Mouse (Mus musculus) heart, embryonic 12.5 days (tissue): Measurements from ENCODE around the gene Rims4. TPM values are rescaled to one million over a fixed set of nuclear protein-coding genes. Genes with fewer than 3 reads are reported as not detected.

Experiments
- ATAC-seq: fragments of 200-750 bp; cut with Nextera tagmentation; 2 replicates; pipeline ENCODE4 v1.8.0; 2017; ENCODE audit warnings: moderate TSS enrichment, moderate library complexity; ENCODE audit not compliant: insufficient number of reproducible peaks, low FRiP score
- H3K27ac ChIP-seq: fragments of 300-500 bp; sonication (generic); 2 replicates; pipeline ENCODE4 v1.5.1; 2016; ENCODE audit warnings: mild to moderate bottlenecking, moderate library complexity; ENCODE audit not compliant: poor library complexity, severe bottlenecking
- H3K27me3 ChIP-seq: fragments of 300-500 bp; sonication (generic); replicated peaks from 2 replicates; pipeline ENCODE4 v1.6.1; 2016; ENCODE audit warnings: mild to moderate bottlenecking, moderate library complexity
- H3K36me3 ChIP-seq: fragments of 300-500 bp; sonication (generic); 2 replicates; pipeline ENCODE4 v1.6.1; 2016; ENCODE audit warnings: mild to moderate bottlenecking, moderate library complexity
- H3K4me1 ChIP-seq: fragments of 300-500 bp; sonication (generic); replicated peaks from 2 replicates; pipeline ENCODE4 v1.6.1; 2016; ENCODE audit warnings: mild to moderate bottlenecking
- H3K4me2 ChIP-seq: fragments of 300-500 bp; sonication (generic); 2 replicates; pipeline ENCODE4 v1.6.1; 2016; ENCODE audit warnings: mild to moderate bottlenecking, moderate library complexity
- H3K4me3 ChIP-seq: fragments of 300-500 bp; sonication (generic); 2 replicates; pipeline ENCODE4 v1.5.1; 2016; ENCODE audit warnings: mild to moderate bottlenecking
- H3K9ac ChIP-seq: fragments of 300-500 bp; sonication (generic); 2 replicates; pipeline ENCODE4 v1.6.1; 2016; ENCODE audit warnings: mild to moderate bottlenecking, moderate library complexity
- H3K9me3 ChIP-seq: fragments of 300-500 bp; sonication (generic); replicated peaks from 2 replicates; pipeline ENCODE4 v1.6.1; 2016; ENCODE audit warnings: mild to moderate bottlenecking, moderate library complexity
- WGBS: fragments of 180-500 bp; shearing (Covaris S2); methylation state at CpG from one replicate; pipeline ENCODE4 v1.1.7; 2016; 5-methylcytosine and 5-hydroxymethylcytosine counted together
- polyA plus RNA-seq: library from polyadenylated mRNA; unstranded; fragments of >200 nt; fragmentation: Nextera tagmentation; extraction: Ambion mirVana; gene quantifications from 2 replicates; pipeline ENCODE4 v1.2.1, GENCODE M21; 2016

The Rims4 gene
- 0.65 and 0.77 TPM in 2 replicates for polyA plus RNA-seq

DNA sequence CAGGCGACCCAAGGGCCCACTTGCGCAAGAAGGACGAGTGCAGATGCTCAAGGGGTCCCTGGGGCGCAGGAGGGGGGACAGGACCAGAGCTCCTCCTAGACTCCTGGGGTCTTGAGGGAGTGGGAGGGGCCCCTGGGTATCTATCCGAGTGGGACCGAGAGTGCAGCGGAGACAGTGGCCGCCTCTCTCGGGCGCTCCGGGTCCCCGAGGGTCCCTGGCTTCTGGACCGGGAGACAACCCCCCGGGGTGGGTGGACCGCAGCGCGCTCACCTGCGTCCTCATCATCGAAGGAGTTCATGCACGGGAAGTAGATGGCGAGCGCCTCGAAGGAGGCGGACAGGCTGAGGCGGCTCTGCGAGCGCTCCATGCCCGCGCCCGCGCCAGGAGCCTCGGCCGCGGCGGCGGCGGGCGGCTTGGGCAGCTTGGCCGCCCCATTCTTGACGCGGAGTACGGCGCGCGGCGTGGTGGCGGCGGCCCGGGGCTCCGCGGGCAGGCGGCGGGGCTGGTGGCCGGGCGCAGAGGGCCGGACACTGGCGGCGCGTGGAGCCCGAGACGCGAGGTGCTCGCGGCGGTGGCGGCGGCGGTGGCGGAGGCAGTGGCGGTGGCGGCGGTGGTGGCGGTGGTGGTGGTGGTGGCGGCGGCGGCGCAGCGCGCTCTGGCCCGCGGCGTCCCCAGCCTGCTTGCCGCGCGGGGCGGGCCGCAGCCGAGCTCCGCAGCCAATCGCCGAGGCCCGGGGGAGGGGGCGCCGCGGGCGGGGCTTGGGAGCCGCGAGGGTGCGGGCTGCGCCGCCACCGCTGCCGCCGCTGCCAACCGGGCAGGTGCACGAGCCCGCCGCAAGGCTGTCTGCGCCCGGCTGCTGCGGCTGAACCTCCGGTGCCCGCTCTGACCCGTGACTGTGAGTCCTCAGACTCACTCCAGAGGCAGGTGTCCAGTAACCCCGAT lies at the start of gene Rims4:
Gene Rims4, minus strand, starts transcription at position 367 of the 942 bp plus-strand sequence.
- peak; percentile 69; the same call in 1 of the 2 replicates for ATAC-seq
- Histone ChIP-seq H3K9ac (peak within 1 kb of the TSS; percentile 77), H3K4me2 (peak within 1 kb of the TSS; percentile 99), H3K4me1 (peaks cover 14% of the 10 kb centered on the region), H3K27ac (no peak within 1 kb of the TSS), H3K27me3 (peaks cover 93% of the 10 kb centered on the region), H3K4me3 (peak within 1 kb of the TSS; percentile 76), H3K36me3 (no peaks in the 10 kb centered on the region), H3K9me3 (no peaks in the 10 kb centered on the region)
- WGBS = 5% methylated on average over 94 of the region's 115 CpGs

- no peak overlapping the region for H3K4me3 ChIP-seq
- WGBS = 68% methylated on average over 7 of the region's 7 CpGs
- H3K27ac ChIP-seq = no peak overlapping the region
- H3K4me1 ChIP-seq = no peaks in the 10 kb centered on the region
- no peak overlapping the region for H3K9ac ChIP-seq
- H3K9me3 ChIP-seq = peaks cover 5% of the 10 kb centered on the region
- H3K27me3 ChIP-seq = no peaks in the 10 kb centered on the region
- no peak for ATAC-seq
- no peaks in the 10 kb centered on the region for H3K36me3 ChIP-seq
- no peak overlapping the region for H3K4me2 ChIP-seq
Observed at GRCm38 (mm10) chr2:163965706-163966105, 47.2 kb upstream of the Rims4 start.

DNA sequence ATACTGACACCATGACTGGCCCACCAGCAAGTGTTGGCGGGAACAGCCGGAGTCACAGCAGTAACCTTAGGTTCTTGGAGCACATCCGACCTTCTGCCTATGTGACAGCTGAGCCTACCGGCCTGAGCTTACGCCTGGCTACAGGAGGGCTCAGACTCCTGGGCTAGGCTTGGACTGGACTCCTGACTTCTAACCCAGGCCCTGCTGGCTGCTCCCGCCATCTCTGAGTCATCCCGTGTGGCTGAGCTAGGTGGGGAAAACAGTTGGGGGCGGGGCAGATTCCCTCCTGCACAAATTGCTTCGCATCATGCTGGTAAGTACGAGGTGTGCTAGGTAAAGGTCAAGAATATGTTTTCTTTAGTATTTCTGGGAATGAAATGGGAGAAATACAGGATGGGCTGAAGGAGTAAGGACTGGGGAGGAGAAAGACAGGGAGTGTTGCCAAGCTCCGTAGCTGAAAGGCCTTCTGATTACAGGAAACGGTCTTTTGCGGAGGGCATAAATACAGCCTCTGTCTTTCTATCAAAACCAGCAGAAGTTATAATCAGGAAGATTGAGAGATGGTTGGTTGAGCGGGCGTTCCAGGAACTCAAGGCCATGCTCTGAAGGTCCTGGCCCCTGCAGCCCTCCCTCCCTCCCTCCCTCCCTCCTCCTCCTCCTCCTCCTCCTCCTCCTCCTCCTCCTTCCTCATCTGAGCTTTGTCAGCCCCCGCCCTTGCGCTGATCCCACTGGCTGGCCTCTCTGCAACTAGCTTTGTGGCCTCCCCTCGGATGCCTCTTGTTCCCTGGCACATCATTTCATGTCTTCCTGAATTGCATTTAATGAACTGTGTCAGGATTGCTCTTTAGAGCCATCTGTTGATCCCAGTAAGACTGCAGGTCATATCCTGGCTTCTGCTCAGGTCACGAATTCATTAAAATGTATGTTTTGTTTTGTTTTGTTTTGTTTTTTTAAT lies 46.4 kb upstream of the Rims4 start:
- Histone ChIP-seq H3K4me3 (no peak overlapping the region), H3K9me3 (peaks cover 5% of the 10 kb centered on the region), H3K4me2 (no peak overlapping the region), H3K4me1 (no peaks in the 10 kb centered on the region), H3K27me3 (no peaks in the 10 kb centered on the region), H3K9ac (no peak overlapping the region), H3K36me3 (no peaks in the 10 kb centered on the region), H3K27ac (no peak overlapping the region)
- no peak for ATAC-seq
- 71% methylated on average over 17 of the region's 19 CpGs for WGBS

- WGBS = 75% methylated on average over 7 of the region's 7 CpGs
- Histone ChIP-seq H3K9me3 (peaks cover 3% of the 10 kb centered on the region; the same call in 1 of the 2 replicates), H3K9ac (no peak overlapping the region), H3K4me1 (no peaks in the 10 kb centered on the region), H3K4me3 (no peak overlapping the region), H3K36me3 (no peaks in the 10 kb centered on the region), H3K4me2 (no peak overlapping the region), H3K27ac (no peak overlapping the region), H3K27me3 (peaks cover 8% of the 10 kb centered on the region; the same call in 1 of the 2 replicates)
- ATAC-seq = no peak
Observed at GRCm38 (mm10) chr2:163953622-163954310, 35.3 kb upstream of the Rims4 start.

- no peak overlapping the region for H3K9ac ChIP-seq
- no peak overlapping the region for H3K4me3 ChIP-seq
- no peaks in the 10 kb centered on the region for H3K36me3 ChIP-seq
- H3K27me3 ChIP-seq = peaks cover 15% of the 10 kb centered on the region
- 0 out of 2 replicates have a peak, but pooled peaks have one; percentile 39 for ATAC-seq
- no peak overlapping the region for H3K4me2 ChIP-seq
- H3K4me1 ChIP-seq = no peaks in the 10 kb centered on the region
- H3K9me3 ChIP-seq = no peaks in the 10 kb centered on the region
- no peak overlapping the region for H3K27ac ChIP-seq
- 23% methylated on average over 4 of the region's 4 CpGs for WGBS
Observed at GRCm38 (mm10) chr2:163951770-163952169, 33.3 kb upstream of the Rims4 start.

GRCm38 (mm10) chr2:163947976-163948375 lies 29.5 kb upstream of the Rims4 start:
- no peak overlapping the region for H3K4me3 ChIP-seq
- WGBS = 65% methylated on average over 7 of the region's 7 CpGs
- peaks cover 11% of the 10 kb centered on the region for H3K27me3 ChIP-seq
- no peak overlapping the region for H3K4me2 ChIP-seq
- H3K27ac ChIP-seq = no peak overlapping the region
- H3K36me3 ChIP-seq = no peaks in the 10 kb centered on the region
- no peaks in the 10 kb centered on the region for H3K9me3 ChIP-seq
- H3K9ac ChIP-seq = no peak overlapping the region
- ATAC-seq = no peak
- H3K4me1 ChIP-seq = peaks cover 5% of the 10 kb centered on the region; the same call in 1 of the 2 replicates

- no peak overlapping the region for H3K4me3 ChIP-seq
- no peak for ATAC-seq
- peaks cover 11% of the 10 kb centered on the region for H3K27me3 ChIP-seq
- no peak overlapping the region for H3K27ac ChIP-seq
- no peaks in the 10 kb centered on the region for H3K36me3 ChIP-seq
- peaks cover 8% of the 10 kb centered on the region for H3K4me1 ChIP-seq
- H3K9ac ChIP-seq = no peak overlapping the region
- H3K4me2 ChIP-seq = no peak overlapping the region
- 67% methylated on average over 15 of the region's 15 CpGs for whole genome bisulfite sequencing
- H3K9me3 ChIP-seq = no peaks in the 10 kb centered on the region
Observed at GRCm38 (mm10) chr2:163946221-163946620, 27.7 kb upstream of the Rims4 start.

GRCm38 (mm10) chr2:163944511-163944910 lies 26.0 kb upstream of the Rims4 start:
- no peak for ATAC-seq
- Histone ChIP-seq H3K4me1 (peaks cover 12% of the 10 kb centered on the region), H3K9me3 (no peaks in the 10 kb centered on the region), H3K4me3 (no peak overlapping the region), H3K9ac (no peak overlapping the region), H3K36me3 (no peaks in the 10 kb centered on the region), H3K27ac (no peak overlapping the region), H3K4me2 (no peak overlapping the region), H3K27me3 (peaks cover 7% of the 10 kb centered on the region)
- 71% methylated on average over 8 of the region's 8 CpGs for WGBS

- Histone ChIP-seq H3K27me3 (peaks cover 7% of the 10 kb centered on the region), H3K4me3 (no peak overlapping the region), H3K9ac (no peak overlapping the region), H3K9me3 (no peaks in the 10 kb centered on the region), H3K36me3 (no peaks in the 10 kb centered on the region), H3K4me2 (no peak overlapping the region), H3K4me1 (peaks cover 12% of the 10 kb centered on the region), H3K27ac (no peak overlapping the region)
- 37% methylated on average over 6 of the region's 6 CpGs for WGBS
- ATAC-seq = no peak
Observed at GRCm38 (mm10) chr2:163943056-163943455, 24.6 kb upstream of the Rims4 start.

DNA sequence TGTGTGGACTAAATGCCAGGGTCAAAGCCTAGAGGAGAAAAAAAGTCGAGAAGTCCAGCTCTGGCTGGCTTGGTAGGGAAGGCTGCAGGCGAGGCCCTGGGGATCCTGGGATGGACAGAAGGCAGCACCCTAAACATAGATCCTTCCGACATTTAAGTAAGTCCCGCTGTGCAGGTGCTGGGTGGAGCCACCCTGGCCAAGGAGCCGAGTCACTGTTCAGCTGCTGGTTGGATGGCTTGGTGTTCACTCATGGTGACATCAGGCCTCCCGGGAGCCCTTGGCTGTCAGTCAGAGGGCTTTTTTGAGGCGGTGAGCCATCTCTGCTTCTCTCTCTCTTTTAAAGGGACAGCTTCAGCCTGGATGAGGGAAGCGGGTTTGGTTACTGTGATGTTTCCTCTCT lies 21.0 kb upstream of the Rims4 start:
- Histone ChIP-seq H3K4me3 (peak overlapping the region; percentile 27), H3K9me3 (no peaks in the 10 kb centered on the region), H3K4me2 (peak overlapping the region; percentile 57), H3K27me3 (no peaks in the 10 kb centered on the region; the same call in 1 of the 2 replicates), H3K27ac (no peak overlapping the region), H3K36me3 (no peaks in the 10 kb centered on the region), H3K9ac (0 out of 2 replicates have a peak overlapping the region, but pooled peaks have one; percentile 13), H3K4me1 (peaks cover 12% of the 10 kb centered on the region)
- ATAC-seq = peak; percentile 61; the same call in 1 of the 2 replicates
- 22% methylated on average over 8 of the region's 8 CpGs for WGBS
